Mouse (Mus musculus) bone marrow macrophage, adult 2 months (primary cell): ENCODE results near the gene Khnyn. TPM values are rescaled to one million over a fixed set of nuclear protein-coding genes. Genes with fewer than 3 reads are reported as not detected.

Experiments
- H3K27ac ChIP-seq: 2 replicates; pipeline ENCODE4 v1.5.1; 2012; ENCODE audit warnings: low read depth, low read length; ENCODE audit not compliant: insufficient read depth
- H3K4me1 ChIP-seq: 2 replicates; pipeline ENCODE4 v1.6.1; 2012; ENCODE audit warnings: low read length; ENCODE audit not compliant: control insufficient read depth, insufficient read depth
- H3K4me3 ChIP-seq: 2 replicates; pipeline ENCODE4 v1.5.1; 2012; ENCODE audit warnings: mild to moderate bottlenecking, low read length, moderate library complexity; ENCODE audit not compliant: insufficient read depth
- CTCF ChIP-seq: IDR thresholded peaks from 2 replicates; pipeline ENCODE4 v1.5.1; 2012; ENCODE audit warnings: low read depth, mild to moderate bottlenecking, low read length, moderate library complexity
- POLR2A ChIP-seq: IDR thresholded peaks from 2 replicates; pipeline ENCODE4 v1.6.1; 2012; ENCODE audit warnings: mild to moderate bottlenecking, low read depth, low read length, borderline replicate concordance
- polyA plus RNA-seq: library from polyadenylated mRNA; stranded (reverse); fragments of >200 nt; gene quantifications from 2 replicates; pipeline ENCODE4 v1.2.4, GENCODE M21; 2012; ENCODE audit not compliant: missing spikeins, insufficient read depth, insufficient read length

The Khnyn gene
- polyA plus RNA-seq, 1 experiment: 26.8 TPM

GRCm38 (mm10) chr14:55854406-55855100, 30.2 kb upstream of the Khnyn start:
- Histone ChIP-seq H3K4me1 (0 out of 2 replicates have a peak, but pooled peaks cover 3% of the 10 kb centered on the region), H3K27ac (no peak overlapping the region), H3K4me3 (peak overlapping the region; percentile 45)
- TF ChIP-seq CTCF: no peak
- TF ChIP-seq POLR2A: no peak

- Histone ChIP-seq H3K4me3 (no peak overlapping the region), H3K4me1 (0 out of 2 replicates have a peak, but pooled peaks cover 3% of the 10 kb centered on the region), H3K27ac (no peak overlapping the region)
- no peak for TF ChIP-seq POLR2A
- TF ChIP-seq CTCF: no peak
These were observed 29.6 kb upstream of the Khnyn start for GRCm38 (mm10) chr14:55855101-55855561.

GRCm38 (mm10) chr14:55857588-55857987, 27.2 kb upstream of the Khnyn start:
- H3K4me1 ChIP-seq: 0 out of 2 replicates have a peak, but pooled peaks cover 3% of the 10 kb centered on the region
- H3K4me3 ChIP-seq: no peak overlapping the region
- no peak for TF ChIP-seq CTCF
- no peak for TF ChIP-seq POLR2A
- H3K27ac ChIP-seq: no peak overlapping the region

- Histone ChIP-seq H3K4me3 (no peak overlapping the region), H3K4me1 (no peaks in the 10 kb centered on the region), H3K27ac (no peak overlapping the region)
- TF ChIP-seq CTCF (no peak), POLR2A (no peak)
These were observed 22.6 kb upstream of the Khnyn start for GRCm38 (mm10) chr14:55862186-55862585.

- Histone ChIP-seq H3K4me3 (no peak overlapping the region), H3K27ac (no peak overlapping the region), H3K4me1 (no peaks in the 10 kb centered on the region)
- TF ChIP-seq CTCF: no peak
These were observed 21.8 kb upstream of the Khnyn start for GRCm38 (mm10) chr14:55862970-55863369.

GRCm38 (mm10) chr14:55863773-55864172, 21.0 kb upstream of the Khnyn start:
- Histone ChIP-seq H3K4me3 (no peak overlapping the region), H3K4me1 (no peaks in the 10 kb centered on the region), H3K27ac (no peak overlapping the region)
- TF ChIP-seq POLR2A (no peak), CTCF (peak; percentile 62; the same call in 1 of the 2 replicates)

- H3K4me1 ChIP-seq: no peaks in the 10 kb centered on the region
- H3K4me3 ChIP-seq: no peak overlapping the region
- TF ChIP-seq CTCF (peak; percentile 97), POLR2A (no peak)
- no peak overlapping the region for H3K27ac ChIP-seq
These were observed 17.8 kb upstream of the Khnyn start for GRCm38 (mm10) chr14:55866962-55867361.

GRCm38 (mm10) chr14:55868230-55869026, 16.3 kb upstream of the Khnyn start:
- no peak overlapping the region for H3K4me3 ChIP-seq

GRCm38 (mm10) chr14:55869538-55869937, 15.2 kb upstream of the Khnyn start:
- Histone ChIP-seq H3K4me3 (no peak overlapping the region), H3K4me1 (no peaks in the 10 kb centered on the region), H3K27ac (no peak overlapping the region)
- no peak for TF ChIP-seq POLR2A
- TF ChIP-seq CTCF: no peak

More at GRCm38 (mm10) chr14:55868230-55869026, 16.3 kb upstream of the Khnyn start:
- H3K4me1 ChIP-seq: no peaks in the 10 kb centered on the region
- no peak overlapping the region for H3K27ac ChIP-seq
- TF ChIP-seq POLR2A (no peak), CTCF (no peak)

GRCm38 (mm10) chr14:55872039-55872438, 12.7 kb upstream of the Khnyn start:
- H3K27ac ChIP-seq: no peak overlapping the region
- H3K4me3 ChIP-seq: no peak overlapping the region
- TF ChIP-seq CTCF (no peak), POLR2A (no peak)
- no peaks in the 10 kb centered on the region for H3K4me1 ChIP-seq
